Mouse (Mus musculus) kidney, postnatal 4 days (tissue): ENCODE data around the gene Lhfpl1.
"Not testable (repeated sequence)": the region's sequence is repeated elsewhere in the genome, so short reads cannot be mapped to it uniquely, and the experiment has no call there.

ENCODE experiments used
- DNase-seq, 2 experiments: peaks; one replicate each; pipeline ENCODE4 v3.0.0; 2021; ENCODE audit warnings: mixed read lengths in 2 of 2

Gene Lhfpl1

GRCm38 (mm10) chrX:145348377-145349203 is at the start of gene Lhfpl1:
Gene Lhfpl1 (minus strand): TSS chrX:145349089.
- DNase-seq: peak in 1 of 2 experiments; percentile 1

- no peak for DNase-seq
Observed at GRCm38 (mm10) chrX:145371839-145372238, 22.9 kb upstream of the Lhfpl1 start.

- no peak for DNase-seq
Observed at GRCm38 (mm10) chrX:145362527-145362926, 13.6 kb upstream of the Lhfpl1 start.

GRCm38 (mm10) chrX:145342402-145342801 is 6.5 kb downstream of the Lhfpl1 start:
- DNase-seq: no peak

GRCm38 (mm10) chrX:145336141-145336540 is 12.7 kb downstream of the Lhfpl1 start:
- no peak for DNase-seq

- peak; percentile 17 to 31 for DNase-seq
Observed at GRCm38 (mm10) chrX:145308555-145308954, 40.3 kb downstream of the Lhfpl1 start.

GRCm38 (mm10) chrX:145307174-145307573 is 41.7 kb downstream of the Lhfpl1 start:
- DNase-seq: peak; percentile 24 to 32

- not testable (repeated sequence) for DNase-seq
Observed at GRCm38 (mm10) chrX:145300232-145300631, 48.7 kb downstream of the Lhfpl1 start.

GRCm38 (mm10) chrX:145272209-145272608 is 76.7 kb downstream of the Lhfpl1 start:
- no peak for DNase-seq

GRCm38 (mm10) chrX:145271768-145272167 is 77.1 kb downstream of the Lhfpl1 start:
- no peak for DNase-seq

- DNase-seq: no peak
Observed at GRCm38 (mm10) chrX:145261803-145262202, 87.1 kb downstream of the Lhfpl1 start.
